8 mouse cellular contexts compared by ENCODE assay signal in the genomic region with DNA sequence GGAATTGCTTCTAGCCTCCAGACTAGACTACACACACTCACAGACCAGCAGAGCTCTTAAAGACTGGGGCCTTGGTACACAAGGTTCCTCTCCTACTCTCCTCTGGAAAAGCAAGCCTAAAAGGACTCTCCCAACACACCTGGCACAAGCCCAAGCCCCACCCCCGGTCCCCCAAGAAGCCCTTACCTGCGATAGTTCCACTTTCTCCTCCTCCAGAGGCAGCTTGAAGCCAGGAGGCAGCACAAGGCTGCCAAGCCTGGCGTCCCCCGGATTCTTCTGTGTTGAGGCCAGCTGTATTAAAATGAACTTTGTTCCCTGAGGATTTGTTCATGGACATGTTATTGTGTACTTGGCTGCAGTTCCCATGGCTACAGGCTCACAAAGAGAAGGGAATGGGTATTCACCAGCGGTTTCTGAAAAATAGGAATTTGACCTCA. TPM values are rescaled to one million over a fixed set of nuclear protein-coding genes. Genes with fewer than 3 reads are reported as not detected.
DNase-seq lines count a peak whose midpoint lies in the region; ATAC-seq and TF ChIP-seq lines count a peak whose summit lies in the region.

A gene (minus strand): TSS at position 294 of the 437 bp plus-strand sequence.

- H3K4me3 ChIP-seq in spleen, adult 2 months (ENCODE audit: extremely low read depth, insufficient read depth, insufficient read length), result no peak within 1 kb of the TSS
- no peak within 1 kb of the TSS for H3K4me3 ChIP-seq in embryonic fibroblast, embryonic 13.5 days (ENCODE audit: insufficient read depth, low read length)
- no peak within 1 kb of the TSS for H3K4me3 ChIP-seq in heart, embryonic 16.5 days (ENCODE audit: low read length)
- no peak within 1 kb of the TSS for H3K4me3 ChIP-seq in lung, embryonic 15.5 days

- H3K9ac ChIP-seq in heart, embryonic 16.5 days (ENCODE audit: low read length), result no peak within 1 kb of the TSS
- H3K9ac ChIP-seq in lung, embryonic 15.5 days, result no peak within 1 kb of the TSS

- no peak for DNase-seq in spleen, adult 2 months (ENCODE audit: low read depth in 1 of 2, low spot score in 2 of 2)
- no peak for DNase-seq in spleen, postnatal 10 days (ENCODE audit: low spot score in 2 of 2)
- peak; percentile 89 for DNase-seq in kidney, postnatal 14 days
- peak; percentile 56 for DNase-seq in ovary, postnatal 14 days (ENCODE audit: low spot score)
- no peak for DNase-seq in cerebellum, adult 9-11 months

- WGBS in spleen, adult 2 months, result 83% methylated on average over 5 of the region's 5 CpGs
- 48% methylated on average over 5 of the region's 5 CpGs for WGBS in heart, embryonic 16.5 days
- 42% methylated on average over 5 of the region's 5 CpGs for WGBS in lung, embryonic 15.5 days

- no peaks in the 10 kb centered on the region for H3K36me3 ChIP-seq in spleen, adult 2 months (ENCODE audit: control insufficient read depth, insufficient read depth, low read length)
- H3K36me3 ChIP-seq in heart, embryonic 16.5 days (ENCODE audit: control insufficient read depth, insufficient read depth), result no peaks in the 10 kb centered on the region
- H3K36me3 ChIP-seq in lung, embryonic 15.5 days, result no peaks in the 10 kb centered on the region

- H3K27ac ChIP-seq in spleen, adult 2 months (ENCODE audit: insufficient read depth, low read length), result no peak within 1 kb of the TSS
- H3K27ac ChIP-seq in embryonic fibroblast, embryonic 13.5 days (ENCODE audit: insufficient read depth, low read length), result no peak within 1 kb of the TSS
- H3K27ac ChIP-seq in heart, embryonic 16.5 days (ENCODE audit: low read length), result peak within 1 kb of the TSS; percentile 52
- H3K27ac ChIP-seq in lung, embryonic 15.5 days, result no peak within 1 kb of the TSS

- no peaks in the 10 kb centered on the region for H3K9me3 ChIP-seq in heart, embryonic 16.5 days (replicated peaks; ENCODE audit: control insufficient read depth, low read length)
- no peaks in the 10 kb centered on the region for H3K9me3 ChIP-seq in lung, embryonic 15.5 days

- H3K27me3 ChIP-seq in spleen, adult 2 months (ENCODE audit: control insufficient read depth, insufficient read depth, low read length), result no peaks in the 10 kb centered on the region
- H3K27me3 ChIP-seq in heart, embryonic 16.5 days (ENCODE audit: control insufficient read depth, insufficient read depth, low read length), result no peaks in the 10 kb centered on the region
- no peaks in the 10 kb centered on the region for H3K27me3 ChIP-seq in lung, embryonic 15.5 days

- no peak for TF ChIP-seq POLR2A in spleen, adult 2 months (IDR thresholded peaks at IDR 0.05; ENCODE audit: low read depth, low read length)
- no peak for TF ChIP-seq POLR2A in embryonic fibroblast, embryonic 13.5 days (IDR thresholded peaks at IDR 0.05; ENCODE audit: low read depth, low read length)

- H3K4me2 ChIP-seq in heart, embryonic 16.5 days (ENCODE audit: low read depth, low read length), result no peak within 1 kb of the TSS
- H3K4me2 ChIP-seq in lung, embryonic 15.5 days, result no peak within 1 kb of the TSS

- no peak for TF ChIP-seq CTCF in spleen, adult 2 months (IDR thresholded peaks at IDR 0.05; ENCODE audit: extremely low read depth, insufficient read depth, insufficient read length, insufficient replicate concordance)
- TF ChIP-seq CTCF in embryonic fibroblast, embryonic 13.5 days (IDR thresholded peaks at IDR 0.05; ENCODE audit: borderline replicate concordance, insufficient read depth, low read length), result no peak

- no peak; the same call in 1 of the 2 replicates for ATAC-seq in heart, embryonic 16.5 days (replicated peaks; ENCODE audit: extremely low read depth, insufficient read depth, low FRiP score)
- no peak; the same call in 1 of the 2 replicates for ATAC-seq in lung, embryonic 15.5 days (ENCODE audit: borderline replicate concordance, extremely low read depth, low FRiP score, low TSS enrichment)

- no peaks in the 10 kb centered on the region for H3K4me1 ChIP-seq in spleen, adult 2 months (ENCODE audit: control insufficient read depth, insufficient read depth, insufficient read length)
- H3K4me1 ChIP-seq in embryonic fibroblast, embryonic 13.5 days (ENCODE audit: control insufficient read depth, insufficient read depth, low read length), result no peaks in the 10 kb centered on the region
- no peaks in the 10 kb centered on the region; the same call in 1 of the 2 replicates for H3K4me1 ChIP-seq in heart, embryonic 16.5 days (ENCODE audit: control insufficient read depth, insufficient read depth, low read length)
- no peaks in the 10 kb centered on the region for H3K4me1 ChIP-seq in lung, embryonic 15.5 days

RNA-seq across cellular contexts. Expression of the gene that starts here (rescaled TPM):
- 81.7 and 94.0 TPM in 2 replicates for polyA plus RNA-seq in spleen, adult 2 months (2012; rRNA removed)
- 30.7 and 33.6 TPM in 2 replicates for polyA plus RNA-seq in embryonic fibroblast, embryonic 13.5 days (2011; ENCODE audit: insufficient read length, low read depth, missing spikeins)
- 19.6 and 22.5 TPM in 2 replicates for polyA plus RNA-seq in heart, embryonic 16.5 days (2015; fragmentation: Nextera tagmentation; extraction: Ambion mirVana)
- polyA plus RNA-seq in lung, embryonic 15.5 days (2015; fragmentation: Nextera tagmentation; extraction: Ambion mirVana), result 31.6 and 32.9 TPM in 2 replicates

Comparison
In these comparisons a context has a peak if more than half of its experiments do, and no peak if none do; other contexts are left out.
1. DNase-seq: peak in kidney, postnatal 14 days (single experiment) and ovary, postnatal 14 days (single experiment); none in spleen, adult 2 months (0 of 2), spleen, postnatal 10 days (0 of 2) and cerebellum, adult 9-11 months (single experiment).